Mouse (Mus musculus) stomach, embryonic 16.5 days (tissue): Measurements from ENCODE around the gene Fam186a. TPM values are rescaled to one million over a fixed set of nuclear protein-coding genes. Genes with fewer than 3 reads are reported as not detected.

Experiments
- polyA plus RNA-seq: library from polyadenylated mRNA; unstranded; fragments of >200 nt; fragmentation: Nextera tagmentation; extraction: Ambion mirVana; gene quantifications from 2 replicates; pipeline ENCODE4 v1.2.1, GENCODE M21; 2015

Gene Fam186a
- polyA plus RNA-seq, 1 experiment from 2014 or later = not detected

Other genes with a start within 250 kb of the Fam186a start
- gene Gpd1, start 249.5 kb downstream of the Fam186a start, polyA plus RNA-seq = 7.4 and 9.2 TPM in 2 replicates
- 171 and 173 TPM in 2 replicates for gene Cox14, start 241.4 kb downstream of the Fam186a start, polyA plus RNA-seq
- gene Cers5, start 194.2 kb downstream of the Fam186a start, polyA plus RNA-seq = 58.7 and 62.1 TPM in 2 replicates
- 89.4 and 95.8 TPM in 2 replicates for gene Lima1, start 91.6 kb downstream of the Fam186a start, polyA plus RNA-seq
- gene Larp4, start 3.0 kb upstream of the Fam186a start, polyA plus RNA-seq = 34.2 and 37.4 TPM in 2 replicates
- gene Dip2b, start 71.6 kb upstream of the Fam186a start, polyA plus RNA-seq = 9.7 and 10.4 TPM in 2 replicates